Mouse (Mus musculus) retina, postnatal 1 day (tissue): Measurements from ENCODE around the gene Pbx1.

Source experiments
- DNase-seq: peaks from one replicate; pipeline ENCODE4 v3.0.0-alpha.2; 2012

Pbx1 gene

DNA sequence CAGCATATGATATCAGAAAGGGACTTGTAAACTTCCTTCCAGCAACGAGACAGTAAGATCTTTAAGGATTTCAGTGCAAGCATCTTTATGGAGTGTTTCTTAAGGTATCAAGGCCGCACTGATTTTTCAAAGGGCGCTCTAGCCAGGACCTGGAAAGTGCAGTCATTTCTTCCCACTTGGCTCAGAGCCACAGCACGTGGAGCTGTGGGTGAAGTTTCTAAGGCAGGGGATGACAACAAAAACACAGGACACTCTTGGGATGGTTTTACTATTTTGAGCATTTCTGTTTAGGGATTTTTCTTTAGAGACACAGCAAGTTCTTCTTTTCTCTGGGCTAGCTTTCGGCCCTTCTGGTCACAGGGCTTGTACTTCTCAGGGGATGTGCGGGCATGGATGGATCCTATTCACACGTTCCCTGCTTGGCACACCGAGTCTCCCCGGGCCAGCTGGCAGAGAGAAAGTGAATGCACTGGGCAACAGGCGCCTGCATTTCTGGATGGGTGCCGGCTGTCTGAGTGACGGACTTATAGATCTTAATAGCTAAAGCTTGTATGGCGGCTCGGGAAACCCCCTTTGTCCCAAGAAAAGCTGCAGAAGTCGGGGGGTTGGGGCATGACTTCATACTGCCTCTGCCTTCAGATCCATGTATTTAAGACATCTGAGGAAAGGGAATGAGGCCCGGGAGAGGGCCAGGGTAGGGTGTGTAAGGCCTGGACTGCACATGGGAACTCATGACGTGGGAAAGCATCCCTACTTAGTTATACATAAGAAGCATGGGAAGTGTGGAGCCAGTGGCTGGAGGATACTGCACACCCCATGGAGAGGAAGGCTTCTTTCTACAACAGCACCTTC, 215.9 kb downstream of the Pbx1 start:
- DNase-seq: no peak

GRCm38 (mm10) chr1:168215468-168215867, 216.6 kb downstream of the Pbx1 start:
- no peak for DNase-seq

GRCm38 (mm10) chr1:168214040-168214443, 218.0 kb downstream of the Pbx1 start:
- DNase-seq: peak; percentile 91

GRCm38 (mm10) chr1:168213595-168213994, 218.5 kb downstream of the Pbx1 start:
- peak; percentile 49 for DNase-seq

DNA sequence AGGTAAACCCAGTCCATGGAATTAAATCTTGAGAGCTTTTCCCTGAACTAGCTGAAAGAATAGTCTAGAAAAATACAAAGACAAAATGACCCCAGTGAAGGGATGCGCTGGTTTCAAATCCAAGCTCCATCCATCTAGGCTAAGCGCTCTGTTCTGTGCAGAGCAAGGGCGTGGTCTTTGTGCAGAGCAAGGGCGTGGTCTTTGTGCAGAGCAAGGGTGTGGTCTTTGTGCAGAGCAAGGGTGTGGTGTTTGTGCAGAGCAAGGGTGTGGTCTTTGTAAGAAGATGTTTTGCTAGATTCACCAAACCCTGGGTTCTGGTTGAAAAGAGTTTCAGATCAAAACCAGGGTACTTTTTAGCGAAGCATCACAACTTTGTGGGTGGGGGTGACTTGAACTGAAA, 221.7 kb downstream of the Pbx1 start:
- DNase-seq: no peak

DNA sequence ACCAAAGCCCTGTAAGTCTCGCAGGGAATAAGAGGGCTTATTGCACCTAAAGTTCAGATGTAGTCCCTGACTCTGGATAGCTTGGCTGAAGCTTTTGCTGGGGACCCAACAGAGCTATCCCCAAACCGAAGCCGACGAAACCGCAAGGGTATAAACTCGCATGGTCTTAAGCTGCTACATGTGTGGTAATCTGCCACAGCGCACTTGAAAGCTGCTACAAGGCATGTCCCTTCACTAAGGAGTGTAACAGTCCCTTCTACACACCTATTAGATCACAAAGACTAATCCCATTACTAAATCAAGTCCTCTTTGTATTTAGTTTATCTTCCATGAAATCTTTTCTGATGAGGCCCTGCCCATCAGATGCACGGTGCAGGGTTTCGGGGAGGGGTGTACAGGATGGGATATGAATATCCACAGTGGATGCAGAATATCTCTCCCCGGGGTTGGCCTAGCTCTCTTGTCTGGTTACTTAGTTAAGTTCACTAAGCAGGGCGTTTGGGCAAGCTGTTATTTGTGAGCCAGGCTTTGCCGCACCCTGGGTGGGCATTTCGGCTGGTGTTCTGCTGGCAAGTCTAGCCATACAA, 231.4 kb downstream of the Pbx1 start:
- DNase-seq: peak; percentile 29

DNA sequence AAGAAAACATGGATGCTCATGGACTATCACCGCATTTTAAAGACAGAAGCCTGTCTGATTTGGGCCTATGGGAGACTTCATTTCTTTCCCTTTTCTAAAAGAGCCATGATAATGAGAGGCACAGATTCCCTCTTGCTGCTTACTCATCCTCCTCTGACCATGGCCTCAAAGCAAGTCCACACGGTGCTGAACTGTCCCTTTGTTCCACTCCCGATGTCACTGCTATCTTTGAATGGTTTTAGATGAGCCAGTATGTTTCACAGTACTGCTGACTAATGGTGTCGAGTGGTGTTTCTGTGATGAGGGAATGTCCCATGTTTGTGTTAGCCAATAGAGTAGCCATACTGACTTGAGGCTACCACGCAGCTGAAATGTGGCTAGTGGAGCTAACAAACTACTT, 233.8 kb downstream of the Pbx1 start:
- no peak for DNase-seq

DNA sequence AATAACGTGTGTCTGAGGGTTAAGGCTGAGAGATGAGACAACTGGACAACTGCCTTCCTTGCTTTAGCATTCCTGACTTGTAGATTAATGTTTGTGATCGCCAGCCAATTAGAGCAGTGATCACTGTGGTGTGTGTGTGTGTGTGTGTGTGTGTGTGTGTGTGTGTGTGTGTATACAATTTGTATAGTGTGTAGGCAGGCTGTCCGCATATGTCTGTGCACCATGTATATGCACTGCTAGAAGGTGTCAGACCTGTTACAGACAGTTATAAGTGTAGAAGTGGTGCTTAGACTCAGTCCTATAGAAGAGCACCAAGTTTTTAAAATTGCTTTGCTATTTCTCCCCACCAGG, 234.2 kb downstream of the Pbx1 start:
- DNase-seq: no peak

DNA sequence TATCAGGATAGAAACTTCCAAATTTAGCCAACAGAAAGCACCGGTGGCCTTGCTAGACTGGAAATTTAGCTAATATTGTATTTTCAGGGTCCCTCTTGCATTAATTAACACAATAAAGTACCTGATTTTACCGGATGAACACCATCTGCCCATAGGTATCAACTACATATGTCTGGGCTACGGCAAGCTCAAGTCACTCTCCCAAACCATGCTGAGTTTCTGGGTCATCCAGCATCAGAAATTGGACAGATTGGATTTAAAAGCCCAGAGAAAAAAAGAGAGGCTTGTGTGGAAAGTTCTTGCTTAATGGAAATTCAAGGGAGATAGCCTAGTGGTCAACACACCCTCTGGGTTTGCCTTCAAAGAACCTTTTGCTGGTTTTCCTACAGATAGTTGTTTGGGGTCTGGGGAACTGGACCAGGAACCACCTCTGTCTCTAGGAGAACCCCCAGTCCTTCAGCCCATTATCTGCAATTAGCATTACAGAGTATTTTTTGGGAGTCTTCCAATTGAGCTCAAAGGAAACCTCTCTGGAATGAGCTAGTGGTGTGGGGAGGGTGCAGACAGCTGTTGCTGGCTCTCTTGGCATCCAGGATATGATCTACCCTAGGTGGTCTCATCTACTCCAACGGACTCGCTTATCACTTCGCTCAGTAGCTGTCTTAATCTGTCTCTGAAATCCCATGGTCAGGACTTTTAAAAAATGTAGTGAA, 234.7 kb downstream of the Pbx1 start:
- no peak for DNase-seq

DNA sequence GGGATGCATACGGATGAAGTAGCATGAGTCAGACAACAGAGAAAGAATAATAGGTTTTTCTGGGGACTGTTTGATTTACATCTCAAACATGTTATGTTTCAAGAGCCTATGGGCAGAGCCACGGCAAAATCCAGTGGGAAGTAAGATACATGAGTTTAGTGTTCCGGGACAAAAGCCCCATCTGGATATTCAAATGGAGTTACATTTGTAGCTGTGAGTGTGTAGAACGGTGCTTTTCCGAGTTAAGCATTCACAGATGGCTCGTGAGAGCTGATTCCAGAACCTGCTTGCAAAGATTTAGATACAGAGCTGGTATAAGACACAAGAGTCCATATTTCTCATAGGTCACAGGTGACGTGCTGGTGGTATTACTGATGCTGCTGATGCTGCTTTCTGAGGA, 238.7 kb downstream of the Pbx1 start:
- no peak for DNase-seq

DNA sequence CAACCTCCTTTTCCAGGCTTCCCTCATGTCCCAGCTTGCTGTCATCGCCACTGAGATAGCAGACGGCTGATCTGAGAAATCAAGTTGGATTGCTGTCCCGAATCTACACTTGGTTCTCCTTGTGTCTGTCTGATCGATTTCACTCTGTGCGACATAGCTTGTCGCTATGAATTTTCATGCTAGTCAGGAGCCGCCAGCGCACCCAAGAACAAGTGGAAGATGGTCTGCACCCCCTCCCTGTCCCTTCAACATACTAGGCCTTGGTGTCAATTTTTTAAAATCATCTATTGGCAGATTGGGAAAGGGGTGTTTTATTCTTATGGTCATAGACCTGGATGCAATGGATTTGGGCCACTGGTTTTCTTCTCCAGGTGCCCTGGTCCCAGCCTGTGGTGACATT, 249.3 kb downstream of the Pbx1 start:
- peak; percentile 50 for DNase-seq

DNA sequence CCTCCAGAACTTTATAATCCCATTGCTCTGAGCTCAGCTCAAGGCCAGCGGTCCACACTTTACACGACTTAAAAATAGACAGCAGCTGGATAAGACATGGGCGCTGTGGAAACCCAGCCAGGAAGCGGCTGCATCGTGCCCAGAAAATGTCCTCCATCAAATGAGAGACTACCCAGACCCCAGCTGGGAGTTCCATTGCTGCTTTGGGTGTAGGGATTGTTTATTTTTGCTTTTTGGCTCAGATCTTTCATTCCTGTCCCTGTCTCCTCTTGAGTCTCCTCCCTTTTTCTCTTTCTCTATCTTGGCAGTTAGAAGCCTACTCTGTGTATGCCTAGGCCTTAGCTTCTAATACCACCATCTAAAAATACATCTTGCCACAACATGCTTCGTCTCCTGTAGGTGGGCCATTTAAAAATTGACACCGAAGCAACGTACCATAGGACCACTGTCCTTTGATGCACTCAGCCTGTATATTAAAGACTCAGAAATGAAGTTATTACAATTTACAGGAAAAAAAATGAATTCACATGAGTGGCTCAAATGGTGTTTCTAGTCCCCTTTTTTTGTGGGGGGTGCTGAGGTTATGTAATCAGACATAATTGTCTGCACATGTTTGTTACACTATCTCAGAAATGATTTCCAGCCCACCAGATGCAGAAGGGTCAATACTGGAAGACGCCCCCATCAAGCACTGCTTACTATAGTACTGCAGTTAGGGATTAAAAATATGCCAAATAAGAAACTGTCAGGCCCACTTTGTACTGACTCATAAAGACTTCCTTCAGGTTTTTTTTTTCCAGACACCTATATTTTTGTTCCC, 251.2 kb downstream of the Pbx1 start:
- no peak for DNase-seq

GRCm38 (mm10) chr1:168179691-168180090, 252.4 kb downstream of the Pbx1 start:
- DNase-seq: no peak

DNA sequence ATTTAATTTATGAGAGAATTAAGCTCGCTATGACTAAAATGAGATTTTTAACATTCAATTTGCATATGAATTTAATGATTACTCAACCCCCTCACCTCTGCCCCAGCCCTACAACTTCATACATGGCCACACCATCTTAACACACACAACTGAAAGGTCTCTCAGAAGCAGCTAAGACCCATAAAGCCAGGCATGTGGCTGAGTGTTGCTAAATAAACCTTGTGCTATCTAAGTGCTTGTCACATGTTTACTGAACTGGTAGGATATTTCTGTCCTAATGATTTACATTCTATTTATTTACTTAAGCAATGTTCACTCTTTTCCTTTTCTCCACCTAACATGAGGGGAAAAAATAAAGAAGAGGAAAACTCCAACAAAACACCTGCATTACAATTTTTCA, 253.5 kb downstream of the Pbx1 start:
- no peak for DNase-seq

GRCm38 (mm10) chr1:168175586-168175985, 256.5 kb downstream of the Pbx1 start:
- no peak for DNase-seq

DNA sequence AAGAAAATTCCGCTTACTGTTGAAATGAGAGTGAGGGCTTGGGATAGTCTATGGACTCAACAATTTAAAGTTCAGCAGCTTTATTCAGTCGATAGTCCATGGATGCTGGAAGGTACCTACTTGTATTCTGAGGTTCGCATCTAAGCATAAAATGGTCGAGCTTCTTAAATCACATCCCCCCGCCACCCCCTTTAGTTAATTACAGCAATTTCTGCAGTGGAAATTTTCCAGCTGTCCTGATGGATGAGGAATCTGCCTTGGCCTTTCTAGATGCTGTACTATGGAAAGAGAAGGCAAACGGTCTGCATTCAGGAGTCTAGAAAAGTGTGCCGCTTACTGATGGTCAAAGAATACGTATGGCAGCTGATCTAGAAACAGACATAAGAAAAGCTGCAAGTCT, 262.3 kb downstream of the Pbx1 start:
- no peak for DNase-seq

- peak; percentile 62 for DNase-seq
These were observed 262.9 kb downstream of the Pbx1 start for GRCm38 (mm10) chr1:168169052-168169779.

DNA sequence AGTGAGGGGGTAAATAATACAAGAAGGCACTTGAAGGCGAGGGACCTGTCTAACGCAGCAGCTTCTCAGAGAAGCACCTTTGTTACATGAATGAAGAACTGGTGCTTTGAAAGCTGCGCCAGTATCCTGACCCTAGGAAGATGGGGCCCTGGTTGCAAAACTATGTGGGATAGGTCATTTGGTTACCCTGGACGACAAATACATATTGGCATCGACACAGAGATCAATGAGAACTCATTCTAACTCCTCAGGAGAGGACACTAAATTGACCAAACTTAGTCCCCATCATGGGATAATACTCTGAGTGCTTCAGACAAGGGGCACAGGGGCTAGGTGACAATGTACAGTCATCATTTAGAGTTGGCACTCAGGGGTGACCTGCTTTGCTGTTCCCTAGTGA, 264.3 kb downstream of the Pbx1 start:
- no peak for DNase-seq

- no peak for DNase-seq
These were observed 265.2 kb downstream of the Pbx1 start for GRCm38 (mm10) chr1:168166841-168167240.

GRCm38 (mm10) chr1:168164945-168165344, 267.1 kb downstream of the Pbx1 start:
- DNase-seq: no peak

- peak; percentile 31 for DNase-seq
These were observed 268.4 kb downstream of the Pbx1 start for GRCm38 (mm10) chr1:168163521-168164233.
